Mouse (Mus musculus): Measurements from ENCODE around the gene Aggf1. TPM values are rescaled to one million over a fixed set of nuclear protein-coding genes. Genes with fewer than 3 reads are reported as not detected.

Gene Aggf1
- total RNA-seq, 1 experiment from 2014 or later: 55.3 TPM

GRCm38 (mm10) chr13:95343470-95343869 lies 31.7 kb downstream of the Aggf1 start:
- ATAC-seq (replicated peaks; ENCODE audit: insufficient number of reproducible peaks, low FRiP score, low TSS enrichment, poor library complexity, severe bottlenecking): no peak

GRCm38 (mm10) chr13:95336122-95336677 lies 39.0 kb downstream of the Aggf1 start:
- no peak for ATAC-seq (replicated peaks; ENCODE audit: insufficient number of reproducible peaks, low FRiP score, low TSS enrichment, poor library complexity, severe bottlenecking)

- no peak for ATAC-seq (replicated peaks; ENCODE audit: insufficient number of reproducible peaks, low FRiP score, low TSS enrichment, poor library complexity, severe bottlenecking)
Measured at GRCm38 (mm10) chr13:95332086-95332899, 42.9 kb downstream of the Aggf1 start.

- no peak for ATAC-seq (replicated peaks; ENCODE audit: insufficient number of reproducible peaks, low FRiP score, low TSS enrichment, poor library complexity, severe bottlenecking)
Measured at GRCm38 (mm10) chr13:95330507-95330906, 44.6 kb downstream of the Aggf1 start.

GRCm38 (mm10) chr13:95328767-95329166 lies 46.4 kb downstream of the Aggf1 start:
- no peak for ATAC-seq (replicated peaks; ENCODE audit: insufficient number of reproducible peaks, low FRiP score, low TSS enrichment, poor library complexity, severe bottlenecking)

GRCm38 (mm10) chr13:95327345-95327741 lies 47.8 kb downstream of the Aggf1 start:
- no peak for ATAC-seq (replicated peaks; ENCODE audit: insufficient number of reproducible peaks, low FRiP score, low TSS enrichment, poor library complexity, severe bottlenecking)

- no peak for ATAC-seq (replicated peaks; ENCODE audit: insufficient number of reproducible peaks, low FRiP score, low TSS enrichment, poor library complexity, severe bottlenecking)
Measured at GRCm38 (mm10) chr13:95326611-95327344, 48.4 kb downstream of the Aggf1 start.

GRCm38 (mm10) chr13:95325907-95326550 lies 49.1 kb downstream of the Aggf1 start:
- ATAC-seq (replicated peaks; ENCODE audit: insufficient number of reproducible peaks, low FRiP score, low TSS enrichment, poor library complexity, severe bottlenecking): no peak

- ATAC-seq (replicated peaks; ENCODE audit: insufficient number of reproducible peaks, low FRiP score, low TSS enrichment, poor library complexity, severe bottlenecking): no peak
Measured at GRCm38 (mm10) chr13:95325080-95325906, 49.9 kb downstream of the Aggf1 start.

GRCm38 (mm10) chr13:95324626-95325079 lies 50.5 kb downstream of the Aggf1 start:
- ATAC-seq (replicated peaks; ENCODE audit: insufficient number of reproducible peaks, low FRiP score, low TSS enrichment, poor library complexity, severe bottlenecking): no peak

- no peak for ATAC-seq (replicated peaks; ENCODE audit: insufficient number of reproducible peaks, low FRiP score, low TSS enrichment, poor library complexity, severe bottlenecking)
Measured at GRCm38 (mm10) chr13:95323950-95324625, 51.1 kb downstream of the Aggf1 start.

- ATAC-seq (replicated peaks; ENCODE audit: insufficient number of reproducible peaks, low FRiP score, low TSS enrichment, poor library complexity, severe bottlenecking): no peak
Measured at GRCm38 (mm10) chr13:95323400-95323799, 51.8 kb downstream of the Aggf1 start, which contains the start of gene Zbed3. TSS of gene Zbed3 (plus strand) at chr13:95323612.

- no peak for ATAC-seq (replicated peaks; ENCODE audit: insufficient number of reproducible peaks, low FRiP score, low TSS enrichment, poor library complexity, severe bottlenecking)
Measured at GRCm38 (mm10) chr13:95320451-95320850, 54.7 kb downstream of the Aggf1 start.

GRCm38 (mm10) chr13:95319153-95319552 lies 56.0 kb downstream of the Aggf1 start:
- no peak for ATAC-seq (replicated peaks; ENCODE audit: insufficient number of reproducible peaks, low FRiP score, low TSS enrichment, poor library complexity, severe bottlenecking)

- no peak for ATAC-seq (replicated peaks; ENCODE audit: insufficient number of reproducible peaks, low FRiP score, low TSS enrichment, poor library complexity, severe bottlenecking)
Measured at GRCm38 (mm10) chr13:95312016-95312415, 63.1 kb downstream of the Aggf1 start.

- ATAC-seq (replicated peaks; ENCODE audit: insufficient number of reproducible peaks, low FRiP score, low TSS enrichment, poor library complexity, severe bottlenecking): no peak
Measured at GRCm38 (mm10) chr13:95307100-95307655, 68.0 kb downstream of the Aggf1 start.

- ATAC-seq (replicated peaks; ENCODE audit: insufficient number of reproducible peaks, low FRiP score, low TSS enrichment, poor library complexity, severe bottlenecking): no peak
Measured at GRCm38 (mm10) chr13:95306596-95306995, 68.6 kb downstream of the Aggf1 start.
